Mouse (Mus musculus) megakaryocyte, embryonic 14.5 days (primary cell): ENCODE data around the gene Mfsd8.

Experiments used
- FLI1 ChIP-seq: IDR thresholded peaks from 2 replicates; pipeline ENCODE4 v1.6.1; 2012; ENCODE audit warnings: low read length, inconsistent platforms, mixed read lengths
- GATA1 ChIP-seq: IDR thresholded peaks from 3 replicates; pipeline ENCODE4 v1.6.1; 2012; ENCODE audit warnings: mixed read lengths, low read length, inconsistent platforms, borderline replicate concordance

- TF ChIP-seq GATA1 = no peak
- TF ChIP-seq FLI1 = no peak
These were observed 46.3 kb downstream of the Mfsd8 start for GRCm38 (mm10) chr3:40800373-40800823.
